Mouse (Mus musculus) cerebellum, adult 9-11 months (tissue): ENCODE measurements around the gene Rgl1.

ENCODE experiments used
- DNase-seq: peaks from one replicate; pipeline ENCODE4 v3.0.0; 2022

Rgl1 gene

DNA sequence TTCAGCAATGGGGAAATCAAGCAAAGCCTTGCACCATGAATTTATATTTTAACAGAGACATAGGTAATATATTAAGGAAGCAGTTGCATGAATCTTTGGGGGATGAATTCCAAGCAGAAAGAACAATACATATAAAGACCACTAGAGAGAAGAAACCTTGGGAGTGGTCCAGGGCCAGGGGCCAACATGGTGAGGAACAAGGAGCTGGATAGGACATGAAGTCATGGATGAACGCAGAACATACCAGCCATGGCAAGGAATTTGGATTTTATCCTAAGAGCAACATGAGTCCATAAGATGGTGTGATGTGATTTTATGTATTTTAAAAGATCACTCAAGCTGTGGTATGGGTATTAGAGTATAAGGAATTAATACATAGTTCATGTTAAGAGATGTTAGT, 273.9 kb downstream of the Rgl1 start:
- DNase-seq: no peak

DNA sequence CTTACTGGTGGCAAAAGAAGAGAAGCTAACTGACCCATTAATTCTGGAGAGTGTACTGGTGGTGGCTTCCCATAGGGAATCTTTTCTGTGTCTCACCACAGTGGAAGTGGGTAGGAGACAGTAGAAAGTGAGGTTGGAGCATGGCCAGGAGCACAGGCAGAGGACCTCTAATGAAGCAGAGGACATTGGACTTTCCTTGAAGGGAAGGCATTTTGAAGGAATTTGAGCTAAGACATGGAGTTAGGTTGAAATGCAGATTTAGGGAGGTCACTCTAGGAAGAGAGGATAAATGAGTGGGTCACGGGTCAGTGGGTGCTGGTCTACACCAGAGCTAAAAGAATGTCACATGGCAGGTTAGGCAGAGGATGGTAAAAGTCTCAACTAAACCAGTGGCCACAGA, 275.3 kb downstream of the Rgl1 start:
- DNase-seq: no peak

DNA sequence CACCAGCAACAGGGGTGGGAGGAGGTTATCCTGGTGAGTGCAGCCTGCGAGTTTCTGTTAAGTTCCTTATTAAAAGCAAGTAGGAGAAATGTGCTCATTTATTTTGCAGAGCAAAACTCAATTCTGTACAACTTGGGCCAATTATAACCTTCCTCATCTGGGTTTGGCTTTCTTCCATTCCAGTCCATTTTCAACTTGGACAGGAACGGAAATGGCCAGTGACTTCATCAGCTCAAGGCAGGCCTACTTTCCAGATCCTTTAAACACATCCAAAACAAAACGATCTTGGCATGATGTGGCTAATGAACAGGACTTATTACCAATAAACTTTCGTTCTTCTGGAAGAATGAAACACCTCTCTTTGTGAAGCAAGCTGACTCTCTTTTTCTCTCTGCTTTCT, 290.0 kb downstream of the Rgl1 start:
- DNase-seq: no peak

DNA sequence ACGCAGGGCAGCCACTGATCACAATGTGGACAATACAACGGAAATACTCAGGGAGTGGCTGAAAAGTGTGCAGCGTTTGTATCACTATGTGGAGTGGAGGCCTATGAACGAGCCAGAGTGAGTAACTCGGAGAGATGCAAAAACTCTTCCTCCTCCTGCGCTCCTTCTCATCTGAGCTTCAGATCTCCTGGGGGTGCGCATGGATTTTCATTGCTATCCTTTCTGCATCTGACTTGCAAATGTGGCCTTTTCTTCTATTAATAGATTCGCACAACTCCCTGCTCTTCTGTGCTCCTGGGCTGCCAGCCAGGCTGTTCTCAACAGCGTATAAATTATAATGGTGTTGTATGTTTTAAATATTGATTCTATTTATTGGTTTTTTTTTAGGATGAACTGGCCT, 297.7 kb downstream of the Rgl1 start:
- DNase-seq: no peak
